Mouse (Mus musculus) subcutaneous adipose tissue, adult 2 months (tissue): ENCODE results near the gene Vmn2r85. TPM values are rescaled to one million over a fixed set of nuclear protein-coding genes. Genes with fewer than 3 reads are reported as not detected.

ENCODE experiments used
- polyA plus RNA-seq: library from polyadenylated mRNA; depleted of rRNA; stranded (reverse); fragments of >200 nt; gene quantifications from 2 replicates; pipeline ENCODE4 v1.2.3, GENCODE M21; 2012; ENCODE audit warnings: low replicate concordance; rRNA removed

Vmn2r85 gene
- not detected in 2 replicates for polyA plus RNA-seq

DNA sequence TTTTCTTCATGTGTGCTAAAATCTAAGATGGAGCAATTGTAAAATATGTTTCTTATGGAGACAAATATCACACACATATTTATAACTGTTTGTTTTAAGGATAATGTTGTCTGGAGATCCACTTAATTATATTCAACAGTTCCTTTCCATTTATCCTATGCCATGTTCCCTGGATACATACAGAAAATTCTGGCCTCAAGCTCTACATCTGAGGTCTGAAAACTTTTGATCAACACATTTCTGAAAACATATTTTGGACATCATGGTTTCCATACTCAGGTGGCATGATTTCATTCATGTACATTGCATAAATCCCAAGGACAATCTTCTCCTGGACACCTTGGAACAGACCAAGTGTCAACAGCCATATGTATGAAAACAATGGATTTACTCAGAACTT lies at the start of gene Vmn2r85:
Vmn2r85 (minus strand) TSS at position 101 of the 400 bp plus-strand sequence.

DNA sequence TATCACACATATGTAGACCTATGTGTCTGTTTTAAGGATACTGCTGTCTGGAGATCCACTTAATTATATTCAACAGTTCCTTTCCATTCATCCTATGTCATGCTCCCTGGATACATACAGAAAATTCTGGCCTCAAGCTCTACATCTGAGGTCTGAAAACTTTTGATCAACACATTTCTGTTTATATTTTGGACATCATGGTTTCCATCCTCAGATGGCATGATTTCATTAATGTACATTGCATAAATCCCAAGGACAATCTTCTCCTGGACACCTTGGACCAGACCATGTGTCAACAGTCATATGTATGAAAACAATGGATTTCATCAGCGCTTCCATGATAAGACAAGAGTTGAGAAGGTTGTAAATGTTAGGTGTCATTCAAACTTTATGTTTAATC lies 26.4 kb upstream of the Vmn2r85 start, which contains the start of gene Vmn2r86:
Vmn2r86 (minus strand) TSS at position 101 of the 400 bp plus-strand sequence.

DNA sequence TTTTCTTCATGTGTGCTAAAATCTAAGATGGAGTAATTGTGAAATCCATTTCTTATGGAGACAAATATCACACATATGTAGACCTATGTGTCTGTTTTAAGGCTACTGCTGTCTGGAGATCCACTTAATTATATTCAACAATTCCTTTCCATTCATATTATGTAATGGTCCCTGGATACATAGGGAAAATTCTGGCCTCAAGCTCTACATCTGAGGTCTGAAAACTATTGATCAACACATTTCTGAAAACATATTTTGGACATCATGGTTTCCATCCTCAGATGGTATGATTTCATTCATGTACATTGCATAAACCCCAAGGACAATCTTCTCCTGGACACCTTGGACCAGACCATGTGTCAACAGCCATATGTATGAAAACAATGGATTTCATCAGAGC lies 35.3 kb downstream of the Vmn2r85 start, which contains the start of gene Vmn2r84:
Vmn2r84 (minus strand) TSS at position 101 of the 400 bp plus-strand sequence.

Other genes starting within 250 kb of the Vmn2r85 start
- gene Olfr826, start 245.5 kb downstream of the Vmn2r85 start, polyA plus RNA-seq = not detected in 2 replicates
- gene Olfr827, start 215.3 kb downstream of the Vmn2r85 start, polyA plus RNA-seq = not detected in 2 replicates
- not detected in 2 replicates for gene Neurod4, start 149.5 kb downstream of the Vmn2r85 start, polyA plus RNA-seq
- 0.21 and 0.95 TPM in 2 replicates for gene Tespa1, start 106.8 kb downstream of the Vmn2r85 start, polyA plus RNA-seq
- gene Vmn2r84, start 35.4 kb downstream of the Vmn2r85 start, polyA plus RNA-seq = not detected in 2 replicates
- not detected in 2 replicates for gene Vmn2r86, start 26.3 kb upstream of the Vmn2r85 start, polyA plus RNA-seq
- not detected in 2 replicates for gene Vmn2r87, start 67.7 kb upstream of the Vmn2r85 start, polyA plus RNA-seq